Mouse (Mus musculus): ENCODE results near the gene Abcd2. TPM values are rescaled to one million over a fixed set of nuclear protein-coding genes. Genes with fewer than 3 reads are reported as not detected.
A peak's percentile ranks its signal among the peaks of the same experiment; 100 is the strongest.

Gene Abcd2
- 10 to 100 TPM; 25.0 to 27.5 TPM for total RNA-seq (2021)

GRCm38 (mm10) chr15:91191412-91192222 is at the start of gene Abcd2:
Abcd2 (minus strand) TSS chr15:91191799.
- intact Hi-C loops (cut with DNase I) = loop anchor here (5.0 to 10.0 kb wide), 3 partner anchors 61 to 381 kb away; partner anchors contain the start of gene Slc2a13
- peak; percentile 77 to 91 for DNase-seq (ENCODE audit: extremely low spot score in 1 of 2, low spot score in 2 of 2)

GRCm38 (mm10) chr15:91240683-91241335 is 49.2 kb upstream of the Abcd2 start:
- intact Hi-C loops (cut with DNase I) = no loop called here
- DNase-seq (ENCODE audit: extremely low spot score in 1 of 2, low spot score in 2 of 2) = no peak

GRCm38 (mm10) chr15:91237294-91237693 is 45.7 kb upstream of the Abcd2 start:
- DNase-seq (ENCODE audit: extremely low spot score in 1 of 2, low spot score in 2 of 2) = no peak
- intact Hi-C loops (cut with DNase I) = no loop called here

GRCm38 (mm10) chr15:91206518-91206917 is 14.9 kb upstream of the Abcd2 start:
- intact Hi-C loops (cut with DNase I) = no loop called here
- no peak for DNase-seq (ENCODE audit: extremely low spot score in 1 of 2, low spot score in 2 of 2)

GRCm38 (mm10) chr15:91203521-91203920 is 11.9 kb upstream of the Abcd2 start:
- DNase-seq (ENCODE audit: extremely low spot score in 1 of 2, low spot score in 2 of 2) = no peak
- intact Hi-C loops (cut with DNase I) = no loop called here

- DNase-seq (ENCODE audit: extremely low spot score in 1 of 2, low spot score in 2 of 2) = no peak
- intact Hi-C loops (cut with DNase I) = no loop called here
These were observed 10.9 kb upstream of the Abcd2 start for GRCm38 (mm10) chr15:91202486-91202885.

GRCm38 (mm10) chr15:91200833-91201232 is 9.2 kb upstream of the Abcd2 start:
- DNase-seq (ENCODE audit: extremely low spot score in 1 of 2, low spot score in 2 of 2) = no peak
- intact Hi-C loops (cut with DNase I) = no loop called here

GRCm38 (mm10) chr15:91199256-91199905 is 7.8 kb upstream of the Abcd2 start, which contains the start of gene CN725425:
CN725425 (plus strand) TSS chr15:91199494.
- DNase-seq (ENCODE audit: extremely low spot score in 1 of 2, low spot score in 2 of 2) = peak in 1 of 2 experiments; percentile 23
- intact Hi-C loops (cut with DNase I) = loop anchor here (10.0 kb wide), 1 partner anchor 95 kb away; no protein-coding TSS in a partner anchor

GRCm38 (mm10) chr15:91192223-91192598 is 612 bp upstream of the Abcd2 start:
- no peak for DNase-seq (ENCODE audit: extremely low spot score in 1 of 2, low spot score in 2 of 2)

GRCm38 (mm10) chr15:91190519-91191207 is 936 bp downstream of the Abcd2 start:
- intact Hi-C loops (cut with DNase I) = loop anchor here (5.0 to 10.0 kb wide), 3 partner anchors 62 to 382 kb away; partner anchors contain the start of gene Slc2a13

More at GRCm38 (mm10) chr15:91192223-91192598, 612 bp upstream of the Abcd2 start:
- intact Hi-C loops (cut with DNase I) = loop anchor here (5.0 to 10.0 kb wide), 3 partner anchors 60 to 380 kb away; partner anchors contain the start of gene Slc2a13

GRCm38 (mm10) chr15:91190026-91190425 is 1.6 kb downstream of the Abcd2 start:
- intact Hi-C loops (cut with DNase I) = loop anchor here (5.0 to 10.0 kb wide), 3 partner anchors 62 to 382 kb away; partner anchors contain the start of gene Slc2a13
- no peak for DNase-seq (ENCODE audit: extremely low spot score in 1 of 2, low spot score in 2 of 2)

More at GRCm38 (mm10) chr15:91190519-91191207, 936 bp downstream of the Abcd2 start:
- DNase-seq (ENCODE audit: extremely low spot score in 1 of 2, low spot score in 2 of 2) = no peak

- intact Hi-C loops (cut with DNase I) = loop anchor here (10.0 kb wide), 1 partner anchor 192 kb away; no protein-coding TSS in a partner anchor
- DNase-seq (ENCODE audit: extremely low spot score in 1 of 2, low spot score in 2 of 2) = no peak
These were observed 5.2 kb downstream of the Abcd2 start for GRCm38 (mm10) chr15:91186358-91186757.

- intact Hi-C loops (cut with DNase I) = loop anchor here (10.0 kb wide), 1 partner anchor 185 kb away; no protein-coding TSS in a partner anchor
- DNase-seq (ENCODE audit: extremely low spot score in 1 of 2, low spot score in 2 of 2) = no peak
These were observed 11.5 kb downstream of the Abcd2 start for GRCm38 (mm10) chr15:91179911-91180622.

- intact Hi-C loops (cut with DNase I) = no loop called here
- no peak for DNase-seq (ENCODE audit: extremely low spot score in 1 of 2, low spot score in 2 of 2)
These were observed 12.8 kb downstream of the Abcd2 start for GRCm38 (mm10) chr15:91178656-91179314.

- no peak for DNase-seq (ENCODE audit: extremely low spot score in 1 of 2, low spot score in 2 of 2)
- intact Hi-C loops (cut with DNase I) = no loop called here
These were observed 19.4 kb downstream of the Abcd2 start for GRCm38 (mm10) chr15:91172193-91172592.

- DNase-seq (ENCODE audit: extremely low spot score in 1 of 2, low spot score in 2 of 2) = no peak
These were observed 20.3 kb downstream of the Abcd2 start for GRCm38 (mm10) chr15:91171332-91171731.

GRCm38 (mm10) chr15:91170602-91171328 is 20.8 kb downstream of the Abcd2 start:
- intact Hi-C loops (cut with DNase I) = no loop called here
- no peak for DNase-seq (ENCODE audit: extremely low spot score in 1 of 2, low spot score in 2 of 2)

More at GRCm38 (mm10) chr15:91171332-91171731, 20.3 kb downstream of the Abcd2 start:
- intact Hi-C loops (cut with DNase I) = no loop called here

All from left cerebral cortex, postnatal 10 days (tissue).